Mouse (Mus musculus) spleen, adult 2 months (tissue): Measurements from ENCODE around the gene Vmn1r70. TPM values are rescaled to one million over a fixed set of nuclear protein-coding genes. Genes with fewer than 3 reads are reported as not detected.

Source experiments
- DNase-seq, 2 experiments: peaks; one replicate each; pipeline versions ENCODE4 v3.0.0 to v3.0.0-alpha.2; 2012 to 2021; ENCODE audit warnings: low spot score in 2 of 2, low read depth in 1 of 2
- H3K27ac ChIP-seq: fragments of 200-500 bp; 2 replicates; pipeline ENCODE4 v1.5.1; 2012; ENCODE audit warnings: low read length, inconsistent platforms; ENCODE audit not compliant: insufficient read depth
- H3K27me3 ChIP-seq: fragments of 200-500 bp; 2 replicates; pipeline ENCODE4 v1.6.1; 2012; ENCODE audit warnings: mild to moderate bottlenecking, moderate library complexity, low read length, inconsistent platforms; ENCODE audit not compliant: control insufficient read depth, insufficient read depth
- H3K36me3 ChIP-seq: fragments of 200-500 bp; 2 replicates; pipeline ENCODE4 v1.6.1; 2012; ENCODE audit warnings: mild to moderate bottlenecking, low read length, inconsistent platforms; ENCODE audit not compliant: control insufficient read depth, insufficient read depth
- H3K4me1 ChIP-seq: fragments of 200-500 bp; 2 replicates; pipeline ENCODE4 v1.6.1; 2011; ENCODE audit warnings: inconsistent platforms; ENCODE audit not compliant: control insufficient read depth, insufficient read depth, insufficient read length
- H3K4me3 ChIP-seq: fragments of 200-500 bp; 2 replicates; pipeline ENCODE4 v1.5.1; 2011; ENCODE audit warnings: mild to moderate bottlenecking, inconsistent platforms; ENCODE audit not compliant: insufficient read depth, insufficient read length; ENCODE audit errors: extremely low read depth
- CTCF ChIP-seq: fragments of 200-500 bp; IDR thresholded peaks from 2 replicates; pipeline ENCODE4 v1.5.1; 2011; ENCODE audit warnings: mild to moderate bottlenecking, inconsistent platforms; ENCODE audit not compliant: insufficient read depth, insufficient read length, insufficient replicate concordance; ENCODE audit errors: extremely low read depth
- POLR2A ChIP-seq: fragments of 200-500 bp; IDR thresholded peaks from 2 replicates; pipeline ENCODE4 v1.6.1; 2011; ENCODE audit warnings: low read depth, low read length, inconsistent platforms
- WGBS: fragments of 180-500 bp; shearing (Covaris S2); methylation state at CpG from one replicate; pipeline ENCODE4 v1.1.7; 2018; 5-methylcytosine and 5-hydroxymethylcytosine counted together
- polyA plus RNA-seq: library from polyadenylated mRNA; depleted of rRNA; stranded (reverse); fragments of >200 nt; gene quantifications from 2 replicates; pipeline ENCODE4 v1.2.3, GENCODE M21; 2012; rRNA removed

Gene Vmn1r70
- not detected in 2 replicates for polyA plus RNA-seq

- H3K4me1 ChIP-seq = no peaks in the 10 kb centered on the region
- no peaks in the 10 kb centered on the region for H3K27me3 ChIP-seq
- no peak for DNase-seq
- no peak within 1 kb of the TSS for H3K27ac ChIP-seq
- H3K36me3 ChIP-seq = no peaks in the 10 kb centered on the region
- H3K4me3 ChIP-seq = no peak within 1 kb of the TSS
- 64% methylated on average over 1 of the region's 1 CpGs for WGBS
- TF ChIP-seq POLR2A (no peak), CTCF (no peak)
Observed at GRCm38 (mm10) chr7:10631232-10631631, at the start of gene Vmn1r70. Gene Vmn1r70, plus strand, starts transcription at chr7:10631532.

- Histone ChIP-seq H3K4me3 (no peak within 1 kb of the TSS), H3K27ac (no peak within 1 kb of the TSS), H3K27me3 (no peaks in the 10 kb centered on the region), H3K4me1 (no peaks in the 10 kb centered on the region), H3K36me3 (no peaks in the 10 kb centered on the region)
- DNase-seq = no peak
- no peak for TF ChIP-seq CTCF
- no peak for TF ChIP-seq POLR2A
Observed at GRCm38 (mm10) chr7:10613559-10613958, 17.8 kb upstream of the Vmn1r70 start, which contains the start of gene Vmn1r69. Gene Vmn1r69, minus strand, starts transcription at chr7:10613659.

Other genes starting within 250 kb of the Vmn1r70 start
- not detected in 2 replicates for gene Vmn1r67, start 188.2 kb upstream of the Vmn1r70 start, polyA plus RNA-seq
- gene Zik1, start 136.1 kb upstream of the Vmn1r70 start, polyA plus RNA-seq = 0.14 TPM in 2 replicates
- not detected in 2 replicates for gene Vmn1r68, start 73.0 kb upstream of the Vmn1r70 start, polyA plus RNA-seq
- gene Vmn1r69, start 17.9 kb upstream of the Vmn1r70 start, polyA plus RNA-seq = not detected in 2 replicates
- not detected in 2 replicates for gene Nlrp4b, start 56.3 kb downstream of the Vmn1r70 start, polyA plus RNA-seq
- gene Vmn1r71, start 122.8 kb downstream of the Vmn1r70 start, polyA plus RNA-seq = not detected in 2 replicates